Mouse (Mus musculus) common myeloid progenitor, adult 5-6 weeks (primary cell): ENCODE measurements around the gene Cfap157. TPM values are rescaled to one million over a fixed set of nuclear protein-coding genes. Genes with fewer than 3 reads are reported as not detected.

Experiments
- ATAC-seq: replicated peaks from 2 replicates; pipeline ENCODE4 v1.8.0; 2016; ENCODE audit warnings: low read depth, mild to moderate bottlenecking, moderate TSS enrichment, inconsistent platforms; ENCODE audit not compliant: poor library complexity, severe bottlenecking
- total RNA-seq: library from RNA; stranded (forward); fragments of 200-1000, 187-1606 nt; gene quantifications from 2 replicates; pipeline ENCODE4 v1.2.3, GENCODE M21; 2017

Cfap157 gene
- total RNA-seq, 1 experiment from 2014 or later = not detected

GRCm38 (mm10) chr2:32787176-32787575 is 2.9 kb upstream of the Cfap157 start:
- peak; percentile 43; the same call in 1 of the 2 replicates for ATAC-seq

- ATAC-seq = no peak
Measured at GRCm38 (mm10) chr2:32781710-32782109, 2.5 kb downstream of the Cfap157 start.

GRCm38 (mm10) chr2:32779714-32780113 is 4.5 kb downstream of the Cfap157 start:
- ATAC-seq = no peak

DNA sequence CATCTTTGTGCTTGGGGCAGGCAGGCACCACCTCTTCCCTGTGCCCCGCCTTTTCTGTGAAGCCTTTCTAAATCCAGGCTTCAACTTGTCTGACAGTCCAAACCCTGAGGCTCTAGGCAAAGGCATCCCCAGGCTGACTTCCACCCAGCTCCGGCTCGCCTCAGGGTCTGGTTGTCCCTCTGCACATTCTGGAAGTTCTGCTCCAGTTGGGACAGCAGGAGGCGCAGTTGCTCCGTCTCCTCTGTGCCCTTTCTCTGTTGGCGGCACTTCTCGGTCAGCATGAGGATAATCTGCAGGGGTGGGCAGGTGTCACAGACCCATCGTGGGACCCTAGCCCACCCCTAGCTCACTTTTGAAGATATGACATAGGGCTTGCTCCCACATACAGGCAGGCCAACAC is 5.1 kb downstream of the Cfap157 start:
- ATAC-seq = peak; percentile 43

DNA sequence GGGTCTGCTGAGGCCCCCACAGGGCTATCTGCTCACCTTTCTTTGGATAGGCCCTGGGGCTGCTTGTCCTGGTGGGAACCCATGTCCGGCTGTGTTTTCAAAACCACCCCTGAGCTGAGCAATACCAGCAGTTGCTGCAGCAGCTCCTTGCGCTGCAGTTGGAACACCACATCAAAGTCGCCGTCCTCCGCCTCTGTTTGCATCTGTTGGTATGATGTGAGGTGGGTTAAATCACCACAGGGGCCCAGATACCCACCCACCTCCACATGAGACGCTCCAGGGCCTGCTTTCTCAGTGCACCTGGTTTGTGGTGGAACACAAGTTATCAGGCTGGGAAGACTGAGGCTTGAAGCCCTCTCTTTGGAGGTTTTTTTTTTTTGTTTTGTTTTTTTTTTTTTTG is 6.1 kb downstream of the Cfap157 start:
- no peak for ATAC-seq

DNA sequence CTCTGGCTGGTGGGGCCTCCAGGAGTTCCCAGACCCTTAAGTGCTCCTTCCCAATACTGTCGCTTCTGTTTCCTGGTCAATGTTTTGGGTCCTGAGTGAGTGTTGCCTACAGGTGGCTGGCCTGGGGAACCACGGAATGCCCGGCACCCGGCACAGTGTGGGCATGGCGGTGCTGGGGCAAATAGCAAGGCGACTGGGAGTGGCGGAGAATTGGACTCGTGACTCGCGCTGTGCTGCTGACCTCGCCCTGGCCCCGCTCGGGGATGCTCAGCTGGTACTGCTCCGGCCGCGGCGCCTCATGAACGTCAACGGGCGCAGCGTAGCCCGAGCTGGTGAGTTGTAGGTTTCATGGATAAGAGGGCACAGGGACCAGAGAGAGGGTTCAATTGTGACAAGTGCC is 8.0 kb downstream of the Cfap157 start:
- no peak; the same call in 1 of the 2 replicates for ATAC-seq

DNA sequence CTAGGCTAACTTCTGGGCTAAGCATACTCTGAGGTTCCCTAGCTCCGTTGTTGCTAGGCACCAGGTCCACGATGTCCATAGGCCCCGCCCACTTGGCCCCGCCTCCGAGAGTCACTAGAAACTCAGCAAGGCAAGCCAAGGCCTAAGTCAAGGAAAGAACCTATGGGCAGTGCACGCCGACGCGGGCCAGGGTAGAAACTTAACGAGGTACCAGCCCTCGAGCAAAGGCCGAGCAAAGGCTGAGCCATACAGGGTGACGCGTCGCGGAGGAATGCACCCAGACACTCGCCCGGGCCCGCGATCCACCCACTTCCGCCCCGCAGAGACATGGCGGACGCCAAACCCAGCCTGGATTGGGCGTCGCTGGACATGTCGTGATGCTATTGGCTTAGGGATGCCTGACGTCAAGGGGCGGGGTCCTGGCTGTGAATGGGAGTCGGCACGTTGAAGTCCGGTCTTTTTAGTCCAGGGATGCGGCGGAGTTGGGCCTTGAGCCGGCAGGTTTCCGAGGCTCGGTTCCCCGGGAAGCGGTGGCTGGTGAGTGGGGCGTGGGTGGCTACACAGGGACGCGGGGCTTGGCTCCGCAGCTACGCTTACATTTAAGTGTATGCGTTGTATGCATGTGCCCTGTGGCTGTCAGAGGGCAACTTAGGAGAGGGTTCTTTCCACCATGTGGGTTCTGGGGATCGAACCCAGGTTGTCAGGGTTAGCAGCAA is 8.7 kb downstream of the Cfap157 start, which contains the start of the genes Ttc16 and Ptrh1:
Gene Ttc16 (minus strand): TSS at position 275 of the 716 bp plus-strand sequence.
Gene Ptrh1 (plus strand): TSS at position 428 of the 716 bp plus-strand sequence.
- ATAC-seq = peak; percentile 94

- ATAC-seq = no peak
Measured at GRCm38 (mm10) chr2:32772626-32773279, 11.5 kb downstream of the Cfap157 start.

DNA sequence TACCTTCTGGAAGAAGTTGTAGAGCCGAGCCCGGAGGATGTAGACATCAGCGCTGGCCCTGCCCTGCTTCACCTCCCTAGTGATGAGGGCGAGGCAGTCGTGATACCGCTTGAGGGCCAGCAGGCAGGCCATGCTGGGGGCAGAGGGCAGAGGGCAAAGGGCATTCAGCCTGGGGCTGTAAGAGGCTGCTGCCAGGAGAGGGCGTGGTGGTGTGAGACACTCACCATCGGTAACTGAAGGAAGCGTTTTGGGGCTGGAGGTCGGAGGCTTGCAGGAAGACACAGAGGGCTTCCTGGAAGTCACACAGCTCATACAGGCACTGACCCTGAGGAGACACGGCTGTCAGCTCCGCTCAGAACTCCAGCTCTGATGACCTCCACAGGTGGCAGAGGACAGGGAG is 12.3 kb downstream of the Cfap157 start:
- no peak for ATAC-seq

GRCm38 (mm10) chr2:32769327-32770085 is 14.7 kb downstream of the Cfap157 start:
- ATAC-seq = no peak

DNA sequence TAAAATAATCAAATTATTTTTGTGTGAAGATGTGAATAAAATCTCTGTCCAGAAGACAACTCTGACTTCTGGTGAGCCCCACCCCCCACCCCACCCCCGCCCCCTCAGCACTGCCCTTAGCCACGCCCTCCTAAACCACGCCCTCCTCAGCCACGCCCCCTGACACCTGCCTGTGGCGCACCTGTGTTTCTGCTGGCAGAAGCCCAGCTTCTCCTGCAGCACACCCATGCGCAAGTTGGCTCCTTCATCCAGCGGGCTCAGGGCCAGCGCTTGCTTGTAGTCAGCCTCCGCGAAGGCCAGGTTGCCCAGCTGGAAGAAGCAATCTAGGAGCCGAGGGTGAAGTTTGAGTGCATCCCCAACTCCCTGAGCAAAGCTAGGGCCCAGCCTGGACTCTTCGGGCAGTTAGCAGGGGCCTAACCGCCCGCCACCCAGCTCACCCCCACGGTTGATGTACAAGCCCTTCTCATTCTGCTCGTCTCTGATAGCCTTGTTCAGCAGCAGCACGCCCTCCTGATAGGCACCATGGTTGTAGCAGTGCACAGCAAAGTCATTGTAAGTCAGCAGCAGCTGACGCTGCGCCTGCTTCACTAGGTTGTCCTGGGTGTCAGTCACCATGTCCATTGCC is 15.5 kb downstream of the Cfap157 start:
- no peak; the same call in 1 of the 2 replicates for ATAC-seq

DNA sequence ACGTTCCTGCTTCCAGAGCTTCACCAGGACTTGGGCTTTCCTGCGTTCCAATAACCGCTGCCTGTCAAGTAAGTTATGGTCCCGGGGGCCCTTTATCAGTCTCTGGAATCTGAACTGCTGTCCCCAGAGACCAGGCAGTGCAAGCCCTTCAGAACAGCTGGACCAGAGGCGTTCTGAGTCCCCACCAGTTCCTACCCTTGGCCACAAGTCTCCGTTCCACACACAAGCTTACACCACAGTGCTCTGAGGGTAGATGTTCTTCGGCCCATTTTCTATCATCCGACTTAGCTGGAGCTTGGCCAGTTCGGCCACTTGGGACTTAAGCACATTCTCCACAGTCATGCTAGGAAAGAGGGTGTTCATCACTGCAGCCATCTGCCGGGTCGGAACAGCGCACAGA is 17.0 kb downstream of the Cfap157 start:
- ATAC-seq = no peak

- ATAC-seq = no peak
Measured at GRCm38 (mm10) chr2:32763353-32763752, 20.9 kb downstream of the Cfap157 start.

DNA sequence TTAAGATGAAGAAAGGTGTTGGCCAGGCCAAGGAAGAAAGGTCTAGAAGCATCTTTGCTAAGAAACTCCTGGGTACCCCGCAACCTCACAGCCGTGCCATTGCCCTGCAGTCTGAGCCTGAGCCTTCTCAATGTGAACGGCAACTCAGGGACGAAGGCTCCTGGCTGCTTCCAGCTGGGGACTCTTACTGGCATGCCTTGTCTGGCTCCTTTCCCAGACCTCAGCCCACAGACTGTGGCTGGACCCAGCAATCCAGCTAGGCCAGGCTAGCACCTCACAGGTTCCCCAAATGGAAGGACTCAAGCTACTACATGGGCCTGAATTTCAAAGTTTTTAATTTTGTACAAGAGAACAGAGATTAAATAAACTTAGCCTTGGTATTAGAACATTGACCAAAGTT is 22.4 kb downstream of the Cfap157 start:
- no peak for ATAC-seq

DNA sequence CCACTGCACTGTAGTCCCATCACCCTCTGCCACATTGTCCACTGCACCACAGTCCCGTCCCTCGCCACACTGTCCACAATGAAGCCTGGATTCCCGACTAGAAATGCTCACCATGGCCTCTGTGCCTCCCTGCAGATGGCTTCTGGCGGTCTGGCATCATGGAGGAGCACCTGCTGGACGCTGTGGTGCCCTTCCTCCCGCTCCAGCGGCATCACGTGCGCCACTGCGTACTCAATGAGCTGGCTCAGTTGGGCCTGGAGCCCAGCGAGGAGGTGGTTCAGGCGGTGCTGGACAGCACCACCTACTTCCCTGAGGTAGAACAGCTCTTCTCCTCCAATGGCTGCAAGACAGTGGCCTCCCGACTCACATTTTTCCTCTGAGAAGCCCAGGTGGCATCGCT is 22.9 kb downstream of the Cfap157 start:
- ATAC-seq = no peak

- no peak for ATAC-seq
Measured at GRCm38 (mm10) chr2:32759001-32759400, 25.2 kb downstream of the Cfap157 start.

DNA sequence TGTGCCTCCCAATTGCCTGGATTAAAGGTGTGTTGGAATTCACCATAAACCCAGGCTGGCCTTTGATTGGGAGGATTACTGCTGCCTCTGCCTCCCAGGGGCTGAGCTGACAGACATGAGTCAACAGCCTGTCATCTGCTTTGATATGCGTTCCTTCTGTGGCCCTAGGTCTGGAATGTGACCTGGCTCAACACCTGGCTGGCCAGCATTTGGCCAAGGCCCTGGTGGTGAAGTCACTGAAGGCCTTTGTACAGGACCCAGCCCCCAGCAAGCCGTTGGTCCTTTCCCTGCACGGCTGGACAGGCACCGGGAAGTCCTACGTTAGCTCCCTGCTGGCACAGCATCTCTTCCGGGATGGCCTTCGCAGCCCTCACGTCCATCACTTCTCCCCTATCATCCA is 25.7 kb downstream of the Cfap157 start:
- ATAC-seq = no peak

DNA sequence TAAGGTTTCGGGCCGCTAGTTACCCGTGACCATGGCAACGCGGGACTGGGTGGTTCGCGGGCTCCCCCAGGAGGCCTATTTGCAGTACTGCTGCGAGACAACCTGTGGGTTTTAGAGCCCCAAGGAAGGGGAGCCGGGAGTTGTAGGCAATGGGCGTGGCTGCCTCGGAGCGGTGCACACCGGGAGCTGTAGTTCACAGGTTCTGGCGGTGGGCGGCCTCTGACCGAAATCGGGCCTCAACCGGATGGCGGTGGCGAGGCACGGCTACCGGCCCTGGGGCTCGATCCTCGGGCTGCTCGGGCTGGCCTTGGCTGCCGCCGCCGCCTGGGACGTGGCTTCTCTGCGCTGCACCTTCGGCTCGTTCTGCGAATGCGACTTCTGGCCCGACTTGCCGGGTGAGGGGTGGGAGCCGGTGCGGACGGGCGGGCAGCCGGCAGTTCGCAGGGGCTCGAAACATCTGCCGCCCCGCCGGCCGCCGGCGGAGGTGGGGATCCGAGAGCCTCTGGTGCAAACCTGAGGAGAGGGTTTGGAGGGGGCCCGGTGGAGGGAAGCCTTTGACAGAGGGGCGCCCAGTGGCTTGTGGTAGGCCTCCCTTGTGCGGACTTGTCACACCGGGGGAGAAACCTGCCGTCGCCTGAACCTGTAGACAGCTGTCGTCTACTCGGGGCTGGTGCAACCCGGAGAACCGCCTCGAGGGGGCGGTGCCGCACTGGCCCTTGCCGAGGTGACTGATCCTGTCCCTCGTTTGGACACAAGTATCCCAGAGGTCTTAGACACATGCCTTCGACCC is 27.0 kb downstream of the Cfap157 start, which contains the start of gene Tor2a:
Gene Tor2a (plus strand): TSS at position 179 of the 790 bp plus-strand sequence.
- ATAC-seq = peak; percentile 99

GRCm38 (mm10) chr2:32756674-32757055 is 27.6 kb downstream of the Cfap157 start:
- no peak for ATAC-seq

- ATAC-seq = no peak
Measured at GRCm38 (mm10) chr2:32752181-32752580, 32.0 kb downstream of the Cfap157 start.
